Mouse (Mus musculus): ENCODE results near the gene Tex2.

DNA sequence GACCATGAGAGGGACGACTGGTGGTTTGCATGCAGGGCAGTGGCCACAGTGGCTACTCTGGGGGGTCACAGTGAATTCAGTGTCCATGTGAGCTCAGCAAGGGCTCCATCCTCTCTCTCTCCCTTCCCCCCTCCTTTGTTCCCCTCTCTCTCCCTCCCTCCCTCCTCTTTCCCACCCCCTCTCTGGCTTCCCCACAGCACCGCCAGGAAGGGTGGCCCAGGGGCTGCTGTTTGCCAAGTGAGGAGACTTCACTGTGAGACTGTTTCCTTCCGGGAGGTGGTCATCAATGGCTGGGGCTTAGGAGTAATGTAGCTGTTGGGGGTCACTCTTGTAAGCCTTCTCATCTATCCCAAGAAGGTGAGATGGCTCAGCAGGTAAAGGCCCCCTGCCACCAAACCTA, 92.8 kb downstream of the Tex2 start:
- TF ChIP-seq CTCF (IDR thresholded peaks at IDR 0.05; ENCODE audit: insufficient read depth, low read length) (no peak), POLR2A (IDR thresholded peaks at IDR 0.05; ENCODE audit: borderline replicate concordance, extremely low read depth, low read depth, low read length) (no peak)

Measured in lung, adult 2 months (tissue).